Mouse (Mus musculus) hindbrain, embryonic 11.5 days (tissue): ENCODE data around the gene A730071L15Rik. TPM values are rescaled to one million over a fixed set of nuclear protein-coding genes. Genes with fewer than 3 reads are reported as not detected.
A peak's percentile ranks its signal among the peaks of the same experiment; 100 is the strongest.

Experiments used
- ATAC-seq: fragments of 200-750 bp; cut with Nextera tagmentation; 2 replicates; pipeline ENCODE4 v1.8.0; 2017; ENCODE audit warnings: mild to moderate bottlenecking, moderate TSS enrichment, moderate library complexity; ENCODE audit not compliant: low FRiP score
- DNase-seq: peaks from one replicate; pipeline ENCODE4 v3.0.0-alpha.2; 2015; ENCODE audit warnings: low spot score
- H3K27ac ChIP-seq: fragments of 300-500 bp; sonication (generic); 2 replicates; pipeline ENCODE4 v1.5.1; 2014; ENCODE audit warnings: mild to moderate bottlenecking, low read depth, low read length
- H3K27me3 ChIP-seq: fragments of 300-500 bp; sonication (generic); 2 replicates; pipeline ENCODE4 v1.6.1; 2014; ENCODE audit warnings: mild to moderate bottlenecking, low read length, moderate library complexity, mixed read lengths; ENCODE audit not compliant: control insufficient read depth, insufficient read depth
- H3K36me3 ChIP-seq: fragments of 300-500 bp; sonication (generic); 2 replicates; pipeline ENCODE4 v1.6.1; 2014; ENCODE audit warnings: mild to moderate bottlenecking, low read length, moderate library complexity, mixed read lengths; ENCODE audit not compliant: control insufficient read depth, insufficient read depth
- H3K4me1 ChIP-seq: fragments of 300-500 bp; sonication (generic); replicated peaks from 2 replicates; pipeline ENCODE4 v1.6.1; 2014; ENCODE audit warnings: low read length, mixed read lengths; ENCODE audit not compliant: control insufficient read depth, insufficient read depth
- H3K4me2 ChIP-seq: fragments of 300-500 bp; sonication (generic); replicated peaks from 2 replicates; pipeline ENCODE4 v1.6.1; 2014; ENCODE audit warnings: mild to moderate bottlenecking, low read depth, low read length
- H3K4me3 ChIP-seq: fragments of 300-500 bp; sonication (generic); 2 replicates; pipeline ENCODE4 v1.5.1; 2014; ENCODE audit warnings: low read depth, low read length
- H3K9ac ChIP-seq: fragments of 300-500 bp; sonication (generic); 2 replicates; pipeline ENCODE4 v1.6.1; 2014; ENCODE audit warnings: low read depth, low read length
- H3K9me3 ChIP-seq: fragments of 300-500 bp; sonication (generic); 2 replicates; pipeline ENCODE4 v1.6.1; 2016; ENCODE audit warnings: low read length; ENCODE audit not compliant: control insufficient read depth
- WGBS: fragments of 180-500 bp; shearing (Covaris S2); extraction: QIAGEN DNeasy Blood & Tissue Kit; methylation state at CpG from one replicate; pipeline ENCODE4 v1.1.7; 2014; 5-methylcytosine and 5-hydroxymethylcytosine counted together
- polyA plus RNA-seq: library from polyadenylated mRNA; unstranded; fragments of >200 nt; fragmentation: Nextera tagmentation; extraction: Ambion mirVana; gene quantifications from 2 replicates; pipeline ENCODE4 v1.2.1, GENCODE M21; 2014

The A730071L15Rik gene
- polyA plus RNA-seq = 0.43 and 1.2 TPM in 2 replicates

DNA sequence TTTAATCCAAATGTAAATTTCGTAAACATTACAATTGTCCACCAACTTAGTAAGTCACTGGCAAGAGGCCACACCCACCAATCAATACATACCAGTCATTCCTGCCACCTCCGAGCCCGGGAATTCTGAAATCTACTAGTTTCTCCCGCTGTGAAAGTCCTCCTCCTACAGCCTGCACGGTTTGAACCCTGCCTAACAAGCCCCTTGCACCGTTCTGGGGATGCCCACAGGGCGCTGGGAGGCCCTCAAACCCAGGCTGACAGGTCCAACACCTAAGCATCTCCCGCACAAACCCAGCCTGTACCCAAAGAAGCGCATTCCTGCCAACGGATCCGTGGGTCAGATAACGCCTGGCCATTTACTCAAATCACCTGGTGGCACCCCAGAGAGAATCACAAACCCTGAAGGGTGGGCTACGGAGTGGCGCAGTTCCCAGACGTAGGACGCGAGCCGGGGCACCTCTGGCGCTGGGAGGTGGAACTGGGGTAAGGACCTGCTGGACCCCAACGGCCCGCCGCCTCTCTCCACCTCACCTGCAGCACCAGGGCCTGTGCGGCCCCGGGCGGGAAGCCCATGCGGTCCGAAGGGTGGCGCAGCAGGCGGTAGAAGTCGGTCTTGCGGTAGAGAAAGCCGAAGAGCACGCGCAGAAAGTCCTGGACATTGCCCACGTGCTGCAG lies at the start of gene A730071L15Rik:
Gene A730071L15Rik (plus strand): TSS at position 620 of the 677 bp plus-strand sequence.
- ATAC-seq (peak; percentile 82), DNase-seq (no peak)
- Histone ChIP-seq H3K9me3 (no peaks in the 10 kb centered on the region), H3K9ac (peak within 1 kb of the TSS; percentile 73), H3K4me2 (peak within 1 kb of the TSS; percentile 96), H3K4me1 (peaks cover 2% of the 10 kb centered on the region; the same call in 1 of the 2 replicates), H3K36me3 (no peaks in the 10 kb centered on the region), H3K27ac (peak within 1 kb of the TSS; percentile 95), H3K27me3 (no peaks in the 10 kb centered on the region), H3K4me3 (peak within 1 kb of the TSS; percentile 76)
- WGBS = under 1% methylated on average over 35 of the region's 35 CpGs

DNA sequence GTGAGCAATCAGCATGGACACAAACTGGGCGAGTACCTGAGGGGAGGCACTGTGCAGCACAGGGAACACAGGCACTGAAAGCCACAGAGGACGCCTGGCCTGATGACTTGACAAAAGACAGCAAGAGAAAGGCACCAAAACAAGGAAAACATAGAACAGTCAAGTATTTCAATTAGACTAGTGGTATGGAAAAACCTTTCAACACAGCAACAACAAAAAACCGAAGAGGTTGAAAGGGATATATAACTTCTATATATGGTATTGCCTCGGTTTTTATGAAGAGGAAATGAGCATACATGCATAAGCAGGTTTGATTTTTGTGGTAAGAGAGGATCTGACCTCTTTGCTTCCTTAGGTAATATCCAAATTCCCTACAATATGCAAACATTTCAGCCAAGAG lies 47.0 kb upstream of the A730071L15Rik start:
- DNase-seq (no peak), ATAC-seq (no peak)
- H3K9ac ChIP-seq = no peak overlapping the region
- 90% methylated on average over 4 of the region's 4 CpGs for WGBS
- no peak overlapping the region for H3K27ac ChIP-seq
- H3K27me3 ChIP-seq = no peaks in the 10 kb centered on the region
- no peak overlapping the region for H3K4me3 ChIP-seq
- no peak overlapping the region for H3K4me2 ChIP-seq
- no peaks in the 10 kb centered on the region for H3K9me3 ChIP-seq
- H3K36me3 ChIP-seq = peaks cover 9% of the 10 kb centered on the region
- no peaks in the 10 kb centered on the region for H3K4me1 ChIP-seq

DNA sequence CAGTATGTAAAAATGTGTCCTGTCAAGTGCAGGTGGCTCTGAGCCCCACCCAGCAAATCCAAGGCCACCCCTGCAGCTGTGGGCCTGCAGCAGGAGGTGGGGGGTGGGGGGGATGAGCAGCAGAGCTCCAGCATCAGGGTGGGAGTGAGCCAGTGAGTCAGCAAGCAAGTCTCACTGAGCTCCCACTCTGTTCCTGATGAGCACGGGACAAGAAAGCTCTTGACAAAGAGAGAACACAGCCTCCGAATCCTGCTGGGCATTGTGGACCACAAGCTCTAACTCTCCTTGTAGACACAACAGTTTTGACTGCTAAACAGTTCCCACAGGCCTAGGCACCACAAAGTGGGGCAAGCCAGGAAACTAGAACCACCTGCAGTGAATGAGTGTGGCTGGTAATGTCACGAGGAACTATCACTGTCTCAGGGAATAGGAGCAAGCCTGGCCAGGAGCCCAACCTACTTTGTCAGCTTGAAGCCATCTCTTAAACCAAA lies 45.6 kb upstream of the A730071L15Rik start:
- no peaks in the 10 kb centered on the region for H3K27me3 ChIP-seq
- ATAC-seq (no peak), DNase-seq (no peak)
- H3K4me2 ChIP-seq = no peak overlapping the region
- H3K9ac ChIP-seq = no peak overlapping the region
- no peaks in the 10 kb centered on the region for H3K4me1 ChIP-seq
- H3K27ac ChIP-seq = no peak overlapping the region
- 71% methylated on average over 3 of the region's 3 CpGs for WGBS
- H3K9me3 ChIP-seq = no peaks in the 10 kb centered on the region
- H3K4me3 ChIP-seq = no peak overlapping the region
- peaks cover 4% of the 10 kb centered on the region for H3K36me3 ChIP-seq

DNA sequence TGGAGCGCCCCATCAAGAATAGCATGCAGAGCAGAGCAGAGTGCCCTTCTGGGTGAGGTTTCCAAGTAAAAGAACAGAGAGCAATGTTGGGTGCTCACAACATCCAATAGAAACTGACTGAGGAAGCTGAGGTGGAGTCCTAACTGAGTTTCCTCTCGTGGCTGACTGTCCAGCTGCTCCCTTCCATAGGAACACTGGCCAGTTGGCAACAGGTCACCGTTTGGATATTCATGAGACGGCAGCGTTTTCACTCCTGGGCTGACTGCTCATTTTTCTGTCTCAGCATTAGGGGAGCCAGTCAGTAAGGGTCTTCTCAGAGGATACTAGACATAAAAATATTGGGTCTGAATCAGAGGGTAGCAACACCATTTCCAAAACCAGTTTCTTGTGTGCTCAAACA lies 43.2 kb upstream of the A730071L15Rik start:
- Histone ChIP-seq H3K4me3 (no peak overlapping the region), H3K4me2 (no peak overlapping the region), H3K9me3 (no peaks in the 10 kb centered on the region), H3K27ac (no peak overlapping the region), H3K4me1 (no peaks in the 10 kb centered on the region), H3K36me3 (no peaks in the 10 kb centered on the region), H3K9ac (no peak overlapping the region), H3K27me3 (no peaks in the 10 kb centered on the region)
- ATAC-seq = no peak
- WGBS = 78% methylated on average over 5 of the region's 5 CpGs
- no peak for DNase-seq

DNA sequence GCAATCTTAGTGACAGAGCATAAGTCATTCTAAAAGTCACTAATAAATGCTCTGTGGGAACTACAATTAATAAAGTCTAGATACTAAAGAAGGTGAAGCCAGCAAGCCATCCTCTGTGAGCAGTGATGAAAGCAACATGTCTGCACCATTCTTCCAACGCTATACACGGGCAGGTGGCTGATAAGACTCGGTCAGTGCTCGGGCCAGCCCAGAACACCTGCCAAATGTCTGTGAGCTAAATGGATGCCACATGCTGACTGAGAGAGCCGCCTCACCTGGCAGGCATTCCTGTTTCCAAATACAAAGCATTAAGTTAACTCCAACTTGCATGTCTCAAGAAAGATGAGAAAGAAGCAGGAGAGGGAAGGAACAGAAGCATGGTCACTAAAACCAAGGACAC lies 42.7 kb upstream of the A730071L15Rik start:
- Histone ChIP-seq H3K9me3 (no peaks in the 10 kb centered on the region), H3K27me3 (no peaks in the 10 kb centered on the region), H3K4me1 (no peaks in the 10 kb centered on the region), H3K4me3 (no peak overlapping the region), H3K27ac (no peak overlapping the region), H3K36me3 (no peaks in the 10 kb centered on the region), H3K4me2 (no peak overlapping the region), H3K9ac (no peak overlapping the region)
- WGBS = 91% methylated on average over 5 of the region's 5 CpGs
- ATAC-seq (no peak), DNase-seq (no peak)

DNA sequence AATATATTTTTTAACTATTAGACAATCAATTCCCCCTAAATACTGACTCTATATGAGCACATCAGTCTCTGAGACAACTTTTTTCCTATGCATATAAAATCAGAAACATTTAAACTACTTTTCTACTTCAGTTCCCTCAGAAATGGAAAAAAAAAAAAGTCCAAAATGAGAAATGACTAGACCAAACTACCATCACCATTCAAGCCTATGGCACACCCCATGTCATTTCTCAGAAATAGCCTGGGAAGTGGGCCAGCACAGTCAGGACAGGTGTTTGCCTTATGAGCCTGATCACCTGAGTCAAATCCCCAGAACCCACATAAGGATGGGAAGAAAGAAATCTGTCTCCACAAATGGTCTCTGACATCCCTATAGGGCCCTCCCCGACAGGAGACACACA lies 41.3 kb upstream of the A730071L15Rik start:
- Histone ChIP-seq H3K9me3 (no peaks in the 10 kb centered on the region), H3K36me3 (no peaks in the 10 kb centered on the region), H3K9ac (no peak overlapping the region), H3K4me3 (no peak overlapping the region), H3K27me3 (no peaks in the 10 kb centered on the region), H3K4me1 (no peaks in the 10 kb centered on the region), H3K4me2 (no peak overlapping the region), H3K27ac (no peak overlapping the region)
- DNase-seq (no peak), ATAC-seq (no peak)
- 100% methylated on average over 1 of the region's 1 CpGs for WGBS

DNA sequence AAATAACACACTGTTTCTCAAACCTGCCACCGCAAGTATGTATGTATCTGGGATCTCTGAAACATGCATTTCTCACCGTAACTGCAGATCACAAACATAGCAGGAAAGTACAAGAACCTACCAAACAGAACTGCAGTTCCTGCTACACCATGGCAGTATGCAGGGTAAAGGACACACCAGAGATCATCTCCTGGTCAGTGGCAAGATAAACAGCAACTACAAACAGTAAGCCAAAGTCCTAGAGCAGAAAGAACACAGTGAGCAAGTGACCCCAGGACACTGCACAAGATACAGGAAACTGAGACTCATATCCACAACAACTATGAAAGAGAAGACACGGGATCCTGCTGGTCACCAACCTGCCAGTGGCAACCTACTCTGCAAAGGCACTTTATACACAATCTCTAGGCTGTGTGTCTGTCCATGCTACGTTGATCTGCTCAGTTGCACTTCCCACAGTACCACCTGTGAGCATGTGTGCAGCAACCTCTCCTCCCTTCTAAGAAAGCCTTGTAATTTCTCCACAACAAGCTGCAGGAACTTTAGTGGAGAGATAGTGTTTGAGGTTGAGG lies 40.0 kb upstream of the A730071L15Rik start:
- Histone ChIP-seq H3K4me2 (no peak overlapping the region), H3K36me3 (no peaks in the 10 kb centered on the region), H3K27ac (no peak overlapping the region), H3K9ac (no peak overlapping the region), H3K4me3 (no peak overlapping the region), H3K9me3 (no peaks in the 10 kb centered on the region), H3K27me3 (no peaks in the 10 kb centered on the region), H3K4me1 (no peaks in the 10 kb centered on the region)
- 87% methylated on average over 4 of the region's 4 CpGs for WGBS
- ATAC-seq (no peak), DNase-seq (no peak)

DNA sequence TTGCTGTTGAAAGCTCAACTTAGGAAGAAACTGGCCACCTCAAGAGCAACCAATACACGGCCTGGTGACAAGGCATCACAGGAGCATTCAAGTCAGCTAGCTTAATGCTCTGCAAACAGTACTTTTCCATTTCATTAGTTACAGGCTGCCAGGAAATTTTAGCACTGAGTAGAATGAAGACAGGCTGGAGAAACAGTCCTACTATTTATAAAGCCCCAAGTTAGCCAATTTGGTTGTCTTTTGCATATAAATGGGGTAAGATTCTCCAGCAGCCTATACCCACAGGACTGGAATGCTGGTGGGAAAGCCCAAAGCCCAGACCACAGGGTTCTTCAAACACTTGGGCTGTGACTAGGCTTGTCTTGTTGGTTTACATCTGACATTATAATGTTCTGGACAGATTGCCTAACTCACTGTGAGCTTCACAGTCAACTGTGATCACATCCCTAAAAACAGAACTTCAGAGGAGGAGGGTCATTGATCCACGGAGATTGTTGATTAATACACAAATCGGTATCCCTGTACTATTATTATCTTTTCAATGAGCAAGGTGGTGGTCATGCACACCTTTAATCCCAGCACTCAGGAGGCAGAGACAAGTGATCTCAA lies 39.1 kb upstream of the A730071L15Rik start:
- no peak overlapping the region for H3K27ac ChIP-seq
- no peak overlapping the region for H3K4me3 ChIP-seq
- H3K4me2 ChIP-seq = no peak overlapping the region
- no peaks in the 10 kb centered on the region for H3K4me1 ChIP-seq
- H3K27me3 ChIP-seq = no peaks in the 10 kb centered on the region
- no peak for ATAC-seq
- no peak for DNase-seq
- no peaks in the 10 kb centered on the region for H3K9me3 ChIP-seq
- no peaks in the 10 kb centered on the region for H3K36me3 ChIP-seq
- H3K9ac ChIP-seq = no peak overlapping the region
- 92% methylated on average over 3 of the region's 3 CpGs for WGBS

DNA sequence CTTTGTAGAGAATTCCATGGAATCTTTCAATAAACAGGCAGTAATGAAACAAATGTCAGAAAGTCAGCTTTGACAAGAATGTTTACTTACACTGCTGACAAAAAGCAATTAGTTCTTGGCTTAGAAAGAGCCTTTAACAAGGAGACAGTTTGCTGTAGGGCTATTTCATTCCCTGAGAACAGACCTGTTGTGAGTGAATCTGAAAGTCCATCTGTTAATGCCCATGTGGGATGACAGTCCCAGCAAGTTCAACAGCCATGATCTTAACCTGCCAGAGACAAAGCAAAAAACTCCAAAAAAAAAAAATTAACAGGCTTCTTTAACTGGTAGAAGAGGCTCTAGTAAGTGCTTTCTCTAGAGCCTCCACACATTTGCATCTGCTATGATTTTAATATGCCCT lies 38.3 kb upstream of the A730071L15Rik start:
- no peaks in the 10 kb centered on the region for H3K36me3 ChIP-seq
- DNase-seq (no peak), ATAC-seq (no peak)
- no peaks in the 10 kb centered on the region for H3K27me3 ChIP-seq
- no peaks in the 10 kb centered on the region for H3K4me1 ChIP-seq
- no peak overlapping the region for H3K4me2 ChIP-seq
- H3K9ac ChIP-seq = no peak overlapping the region
- H3K4me3 ChIP-seq = no peak overlapping the region
- H3K27ac ChIP-seq = no peak overlapping the region
- H3K9me3 ChIP-seq = no peaks in the 10 kb centered on the region
